Mouse (Mus musculus) spleen, adult 2 months (tissue): Measurements from ENCODE around the gene Igsf23. TPM values are rescaled to one million over a fixed set of nuclear protein-coding genes. Genes with fewer than 3 reads are reported as not detected.
A peak's percentile ranks its signal among the peaks of the same experiment; 100 is the strongest.
"Not testable (repeated sequence)": the region's sequence is repeated elsewhere in the genome, so short reads cannot be mapped to it uniquely, and the experiment has no call there.

Experiments
- DNase-seq, 2 experiments: peaks; one replicate each; pipeline versions ENCODE4 v3.0.0 to v3.0.0-alpha.2; 2012 to 2021; ENCODE audit warnings: low spot score in 2 of 2, low read depth in 1 of 2
- H3K27ac ChIP-seq: fragments of 200-500 bp; 2 replicates; pipeline ENCODE4 v1.5.1; 2012; ENCODE audit warnings: low read length, inconsistent platforms; ENCODE audit not compliant: insufficient read depth
- H3K27me3 ChIP-seq: fragments of 200-500 bp; 2 replicates; pipeline ENCODE4 v1.6.1; 2012; ENCODE audit warnings: mild to moderate bottlenecking, moderate library complexity, low read length, inconsistent platforms; ENCODE audit not compliant: control insufficient read depth, insufficient read depth
- H3K36me3 ChIP-seq: fragments of 200-500 bp; 2 replicates; pipeline ENCODE4 v1.6.1; 2012; ENCODE audit warnings: mild to moderate bottlenecking, low read length, inconsistent platforms; ENCODE audit not compliant: control insufficient read depth, insufficient read depth
- H3K4me1 ChIP-seq: fragments of 200-500 bp; 2 replicates; pipeline ENCODE4 v1.6.1; 2011; ENCODE audit warnings: inconsistent platforms; ENCODE audit not compliant: control insufficient read depth, insufficient read depth, insufficient read length
- H3K4me3 ChIP-seq: fragments of 200-500 bp; 2 replicates; pipeline ENCODE4 v1.5.1; 2011; ENCODE audit warnings: mild to moderate bottlenecking, inconsistent platforms; ENCODE audit not compliant: insufficient read depth, insufficient read length; ENCODE audit errors: extremely low read depth
- CTCF ChIP-seq: fragments of 200-500 bp; IDR thresholded peaks from 2 replicates; pipeline ENCODE4 v1.5.1; 2011; ENCODE audit warnings: mild to moderate bottlenecking, inconsistent platforms; ENCODE audit not compliant: insufficient read depth, insufficient read length, insufficient replicate concordance; ENCODE audit errors: extremely low read depth
- POLR2A ChIP-seq: fragments of 200-500 bp; IDR thresholded peaks from 2 replicates; pipeline ENCODE4 v1.6.1; 2011; ENCODE audit warnings: low read depth, low read length, inconsistent platforms
- WGBS: fragments of 180-500 bp; shearing (Covaris S2); methylation state at CpG from one replicate; pipeline ENCODE4 v1.1.7; 2018; 5-methylcytosine and 5-hydroxymethylcytosine counted together
- polyA plus RNA-seq: library from polyadenylated mRNA; depleted of rRNA; stranded (reverse); fragments of >200 nt; gene quantifications from 2 replicates; pipeline ENCODE4 v1.2.3, GENCODE M21; 2012

The Igsf23 gene
- polyA plus RNA-seq, 1 experiment: 3.9 TPM

- Histone ChIP-seq H3K36me3 (no peaks in the 10 kb centered on the region), H3K27ac (no peak overlapping the region), H3K4me1 (peaks cover 21% of the 10 kb centered on the region; the same call in 1 of the 2 replicates), H3K4me3 (no peak overlapping the region), H3K27me3 (no peaks in the 10 kb centered on the region)
- TF ChIP-seq POLR2A (no peak), CTCF (no peak)
- 49% methylated on average over 6 of the region's 6 CpGs for WGBS
- no peak for DNase-seq
Measured at GRCm38 (mm10) chr7:19935961-19936360, 14.6 kb downstream of the Igsf23 start.

- Histone ChIP-seq H3K36me3 (no peaks in the 10 kb centered on the region), H3K27me3 (no peaks in the 10 kb centered on the region), H3K4me1 (peaks cover 21% of the 10 kb centered on the region; the same call in 1 of the 2 replicates), H3K4me3 (peak overlapping the region; percentile 29; the same call in 1 of the 2 replicates), H3K27ac (0 out of 2 replicates have a peak overlapping the region, but pooled peaks have one; percentile 24)
- no peak for TF ChIP-seq CTCF
- no peak for TF ChIP-seq POLR2A
- DNase-seq: peak; percentile 15 to 53
- 5% methylated on average over 20 of the region's 20 CpGs for WGBS
Measured at GRCm38 (mm10) chr7:19935171-19935751, 15.3 kb downstream of the Igsf23 start.

- Histone ChIP-seq H3K4me3 (peak overlapping the region; percentile 20; the same call in 1 of the 2 replicates), H3K4me1 (peaks cover 16% of the 10 kb centered on the region; the same call in 1 of the 2 replicates)
Measured at GRCm38 (mm10) chr7:19932877-19933809, 17.4 kb downstream of the Igsf23 start.

GRCm38 (mm10) chr7:19932133-19932876 lies 18.3 kb downstream of the Igsf23 start:
- no peak overlapping the region for H3K4me3 ChIP-seq
- TF ChIP-seq POLR2A (no peak), CTCF (no peak)
- H3K36me3 ChIP-seq: no peaks in the 10 kb centered on the region
- 8% methylated on average over 13 of the region's 13 CpGs for WGBS
- peak in 1 of 2 experiments; percentile 48 for DNase-seq
- H3K27ac ChIP-seq: peak overlapping the region; percentile 59
- no peaks in the 10 kb centered on the region for H3K27me3 ChIP-seq
- peaks cover 16% of the 10 kb centered on the region; the same call in 1 of the 2 replicates for H3K4me1 ChIP-seq

More at GRCm38 (mm10) chr7:19932877-19933809, 17.4 kb downstream of the Igsf23 start:
- Histone ChIP-seq H3K27me3 (no peaks in the 10 kb centered on the region), H3K36me3 (no peaks in the 10 kb centered on the region), H3K27ac (peak overlapping the region; percentile 59; the same call in 1 of the 2 replicates)
- TF ChIP-seq CTCF (no peak), POLR2A (no peak)
- DNase-seq: peak; percentile 53 to 61
- WGBS: 3% methylated on average over 21 of the region's 21 CpGs

GRCm38 (mm10) chr7:19930481-19930880 lies 20.1 kb downstream of the Igsf23 start:
- H3K27ac ChIP-seq, DNase-seq, H3K4me3 ChIP-seq, H3K27me3 ChIP-seq, H3K36me3 ChIP-seq: not testable (repeated sequence)
- peaks cover 19% of the 10 kb centered on the region; the same call in 1 of the 2 replicates for H3K4me1 ChIP-seq
- WGBS: 89% methylated on average over 6 of the region's 6 CpGs

- Histone ChIP-seq H3K27ac (no peak overlapping the region), H3K36me3 (no peaks in the 10 kb centered on the region), H3K4me3 (no peak overlapping the region), H3K27me3 (no peaks in the 10 kb centered on the region), H3K4me1 (peaks cover 16% of the 10 kb centered on the region; the same call in 1 of the 2 replicates)
- TF ChIP-seq POLR2A (no peak), CTCF (no peak)
- DNase-seq: no peak
- WGBS: 86% methylated on average over 5 of the region's 5 CpGs
Measured at GRCm38 (mm10) chr7:19928486-19928885, 22.1 kb downstream of the Igsf23 start.
